17 mouse cellular contexts compared by ENCODE assay signal in the genomic region with DNA sequence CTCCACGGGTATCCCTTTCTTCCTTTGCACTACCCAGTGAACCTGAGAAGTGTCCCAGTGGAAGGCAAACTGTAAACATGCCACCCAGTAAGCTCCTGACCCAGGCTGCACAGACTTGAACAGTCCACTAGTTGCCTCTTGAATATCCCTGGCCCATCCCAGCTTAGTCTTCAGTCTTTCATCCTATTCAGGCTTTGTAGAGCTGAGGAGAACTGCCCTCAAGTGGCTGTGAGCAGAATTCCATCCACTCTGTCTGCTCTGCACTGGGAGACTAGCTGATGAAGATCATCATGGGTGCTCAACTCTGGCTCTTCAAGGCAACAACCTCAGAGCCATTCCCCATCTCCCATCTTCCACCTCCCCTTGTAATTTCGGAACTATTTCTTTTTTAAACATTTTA.
A peak's percentile ranks its signal among the peaks of the same experiment; 100 is the strongest.
DNase-seq lines count a peak whose midpoint lies in the region; ATAC-seq and TF ChIP-seq lines count a peak whose summit lies in the region.
"Had no signal": no experiment of that assay in that cellular context is flagged by ENCODE, and none has a peak within 500 bp of the region (broad histone marks: within the 10 kb centered on the region; RNA-seq: fewer than 3 reads in every experiment).

No protein-coding gene starts in this region.

- no peaks in the 10 kb centered on the region for H3K9me3 ChIP-seq in embryonic facial prominence, embryonic 14.5 days (ENCODE audit: control insufficient read depth, low read length)
- H3K9me3 ChIP-seq in embryonic facial prominence, embryonic 10.5 days: no peaks in the 10 kb centered on the region
- H3K9me3 ChIP-seq in kidney, postnatal 0 days (replicated peaks; ENCODE audit: low read length): no peaks in the 10 kb centered on the region
- H3K9me3 ChIP-seq in midbrain, embryonic 15.5 days: no peaks in the 10 kb centered on the region
- no peaks in the 10 kb centered on the region for H3K9me3 ChIP-seq in midbrain, embryonic 16.5 days (replicated peaks; ENCODE audit: control insufficient read depth, low read length, poor library complexity, severe bottlenecking)
- H3K9me3 ChIP-seq: forebrain, embryonic 15.5 days; megakaryocyte, embryonic 14.5 days; neural tube, embryonic 13.5 days had no signal

- no peaks in the 10 kb centered on the region for H3K4me1 ChIP-seq in embryonic facial prominence, embryonic 14.5 days (ENCODE audit: control insufficient read depth, insufficient read depth, low read length)
- H3K4me1 ChIP-seq in embryonic facial prominence, embryonic 10.5 days: no peaks in the 10 kb centered on the region; the same call in 1 of the 2 replicates
- no peaks in the 10 kb centered on the region for H3K4me1 ChIP-seq in kidney, postnatal 0 days (replicated peaks; ENCODE audit: insufficient read depth, low read length)
- H3K4me1 ChIP-seq in kidney, adult 2 months (ENCODE audit: control insufficient read depth, insufficient read depth, low read length): no peaks in the 10 kb centered on the region
- H3K4me1 ChIP-seq in midbrain, embryonic 15.5 days: peaks cover 7% of the 10 kb centered on the region; the same call in 1 of the 2 replicates
- H3K4me1 ChIP-seq in midbrain, embryonic 16.5 days (ENCODE audit: control insufficient read depth, insufficient read depth, low read length): 0 out of 2 replicates have a peak, but pooled peaks cover 4% of the 10 kb centered on the region
- H3K4me1 ChIP-seq: megakaryocyte, embryonic 14.5 days had no signal

- 85% methylated on average over 2 of the region's 2 CpGs for WGBS in embryonic facial prominence, embryonic 14.5 days
- 81% methylated on average over 2 of the region's 2 CpGs for WGBS in embryonic facial prominence, embryonic 10.5 days
- WGBS in kidney, postnatal 0 days: 63% methylated on average over 2 of the region's 2 CpGs
- WGBS in kidney, adult 2 months: 61% methylated on average over 2 of the region's 2 CpGs
- 87% methylated on average over 2 of the region's 2 CpGs for WGBS in midbrain, embryonic 15.5 days
- 93% methylated on average over 2 of the region's 2 CpGs for WGBS in midbrain, embryonic 16.5 days

- TF ChIP-seq POLR2A in kidney, adult 2 months (IDR thresholded peaks at IDR 0.05; ENCODE audit: low read depth, low read length): no peak

- DNase-seq in embryonic facial prominence, embryonic 14.5 days (ENCODE audit: low spot score): no peak
- DNase-seq in embryonic facial prominence, embryonic 10.5 days (ENCODE audit: low spot score): no peak
- DNase-seq in kidney, postnatal 0 days (ENCODE audit: low spot score): peak; percentile 36
- no peak for DNase-seq in kidney, adult 2 months
- DNase-seq in gastrocnemius, postnatal 14 days: no peak
- no peak for DNase-seq in cerebellum, postnatal 14 days
- DNase-seq: cerebellum, adult 9-10 months; embryo, embryonic 11 days; kidney, postnatal 14 days; liver, postnatal 0 days; thymus, postnatal 36 days had no signal

- peak; percentile 44; the same call in 1 of the 2 replicates for TF ChIP-seq CTCF in kidney, postnatal 0 days (IDR thresholded peaks at IDR 0.05; ENCODE audit: low read depth)
- TF ChIP-seq CTCF in kidney, adult 2 months (conservative IDR thresholded peaks at IDR 0.05; ENCODE audit: insufficient read depth, insufficient read length, low read depth, low read length): no peak

- no peak overlapping the region for H3K9ac ChIP-seq in embryonic facial prominence, embryonic 14.5 days (ENCODE audit: low read depth, low read length)
- no peak overlapping the region for H3K9ac ChIP-seq in kidney, postnatal 0 days (ENCODE audit: low read depth, low read length)
- no peak overlapping the region for H3K9ac ChIP-seq in midbrain, embryonic 15.5 days
- H3K9ac ChIP-seq in midbrain, embryonic 16.5 days (ENCODE audit: low read depth, low read length): no peak overlapping the region
- H3K9ac ChIP-seq: forebrain, embryonic 15.5 days; liver, postnatal 0 days; neural tube, embryonic 13.5 days had no signal

- H3K27me3 ChIP-seq in embryonic facial prominence, embryonic 14.5 days (replicated peaks; ENCODE audit: control insufficient read depth, insufficient read depth, low read length): peaks cover 2% of the 10 kb centered on the region; the same call in 1 of the 2 replicates
- H3K27me3 ChIP-seq in embryonic facial prominence, embryonic 10.5 days (replicated peaks; ENCODE audit: low read depth, poor library complexity, severe bottlenecking): no peaks in the 10 kb centered on the region
- H3K27me3 ChIP-seq in kidney, postnatal 0 days (ENCODE audit: insufficient read depth, low read length): 0 out of 2 replicates have a peak, but pooled peaks cover 4% of the 10 kb centered on the region
- H3K27me3 ChIP-seq in kidney, adult 2 months (replicated peaks; ENCODE audit: control insufficient read depth, insufficient read depth, low read length): no peaks in the 10 kb centered on the region; the same call in 1 of the 2 replicates
- H3K27me3 ChIP-seq in midbrain, embryonic 15.5 days (replicated peaks): 0 out of 2 replicates have a peak, but pooled peaks cover 3% of the 10 kb centered on the region
- no peaks in the 10 kb centered on the region; the same call in 1 of the 2 replicates for H3K27me3 ChIP-seq in midbrain, embryonic 16.5 days (ENCODE audit: control insufficient read depth, insufficient read depth, low read depth, low read length)
- H3K27me3 ChIP-seq: CH12.LX; forebrain, embryonic 15.5 days; megakaryocyte, embryonic 14.5 days had no signal

- H3K27ac ChIP-seq in embryonic facial prominence, embryonic 14.5 days (replicated peaks; ENCODE audit: low read depth, low read length): no peak overlapping the region
- H3K27ac ChIP-seq in embryonic facial prominence, embryonic 10.5 days (replicated peaks): no peak overlapping the region
- H3K27ac ChIP-seq in kidney, postnatal 0 days: no peak overlapping the region
- H3K27ac ChIP-seq in kidney, adult 2 months (ENCODE audit: insufficient read depth, low read depth, low read length): no peak overlapping the region
- H3K27ac ChIP-seq in midbrain, embryonic 15.5 days: no peak overlapping the region
- no peak overlapping the region for H3K27ac ChIP-seq in midbrain, embryonic 16.5 days (ENCODE audit: low read length)
- H3K27ac ChIP-seq: forebrain, embryonic 15.5 days; neural tube, embryonic 13.5 days had no signal

- intact Hi-C loops in gastrocnemius, postnatal 14 days (cut with DNase I; ENCODE audit: low total_unique reads): no loop called here

- no peak overlapping the region for H3K4me2 ChIP-seq in embryonic facial prominence, embryonic 14.5 days (ENCODE audit: low read depth, low read length)
- H3K4me2 ChIP-seq in kidney, postnatal 0 days (ENCODE audit: low read length): no peak overlapping the region
- no peak overlapping the region for H3K4me2 ChIP-seq in midbrain, embryonic 15.5 days
- H3K4me2 ChIP-seq in midbrain, embryonic 16.5 days (ENCODE audit: low read length): no peak overlapping the region
- H3K4me2 ChIP-seq: forebrain, embryonic 15.5 days; neural tube, embryonic 13.5 days had no signal

- ATAC-seq in embryonic facial prominence, embryonic 14.5 days (ENCODE audit: low read depth): peak; percentile 6; the same call in 1 of the 2 replicates
- ATAC-seq in kidney, postnatal 0 days (replicated peaks; ENCODE audit: low FRiP score, low read depth): no peak
- ATAC-seq in midbrain, embryonic 15.5 days (replicated peaks): 0 out of 2 replicates have a peak, but pooled peaks have one; percentile 28
- no peak for ATAC-seq in midbrain, embryonic 16.5 days
- ATAC-seq: forebrain, embryonic 15.5 days; liver, postnatal 0 days had no signal

- H3K4me3 ChIP-seq in embryonic facial prominence, embryonic 14.5 days (ENCODE audit: low read depth, low read length): no peak overlapping the region
- H3K4me3 ChIP-seq in embryonic facial prominence, embryonic 10.5 days: no peak overlapping the region
- no peak overlapping the region for H3K4me3 ChIP-seq in kidney, postnatal 0 days (replicated peaks; ENCODE audit: low read depth, low read length)
- H3K4me3 ChIP-seq in kidney, adult 2 months (ENCODE audit: insufficient read depth, low read depth, low read length): no peak overlapping the region
- H3K4me3 ChIP-seq in midbrain, embryonic 15.5 days: no peak overlapping the region
- H3K4me3 ChIP-seq in midbrain, embryonic 16.5 days (ENCODE audit: low read depth, low read length): no peak overlapping the region
- H3K4me3 ChIP-seq: forebrain, embryonic 15.5 days; megakaryocyte, embryonic 14.5 days; neural tube, embryonic 13.5 days had no signal

- H3K36me3 ChIP-seq in embryonic facial prominence, embryonic 14.5 days (ENCODE audit: control insufficient read depth, insufficient read depth, low read length): no peaks in the 10 kb centered on the region
- no peaks in the 10 kb centered on the region for H3K36me3 ChIP-seq in embryonic facial prominence, embryonic 10.5 days (replicated peaks)
- no peaks in the 10 kb centered on the region for H3K36me3 ChIP-seq in kidney, postnatal 0 days (ENCODE audit: insufficient read depth, low read length)
- no peaks in the 10 kb centered on the region for H3K36me3 ChIP-seq in kidney, adult 2 months (ENCODE audit: control insufficient read depth, insufficient read depth, low read length)
- H3K36me3 ChIP-seq in midbrain, embryonic 15.5 days (replicated peaks): no peaks in the 10 kb centered on the region
- no peaks in the 10 kb centered on the region for H3K36me3 ChIP-seq in midbrain, embryonic 16.5 days (ENCODE audit: control insufficient read depth, insufficient read depth, low read length)
- H3K36me3 ChIP-seq: forebrain, embryonic 15.5 days; neural tube, embryonic 13.5 days had no signal

Comparison
In these comparisons a context has a peak if more than half of its experiments do, and no peak if none do; other contexts are left out.
1. ATAC-seq: peak in embryonic facial prominence, embryonic 14.5 days (single experiment) and midbrain, embryonic 15.5 days (single experiment); none in kidney, postnatal 0 days (single experiment) and midbrain, embryonic 16.5 days (single experiment).